Mouse (Mus musculus): ENCODE results near the gene Grwd1.

GRCm38 (mm10) chr7:45867871-45868270, 37.1 kb upstream of the Grwd1 start:
- TF ChIP-seq POLR2A (IDR thresholded peaks at IDR 0.05; ENCODE audit: borderline replicate concordance, extremely low read depth, insufficient read depth, insufficient read length, poor library complexity, severe bottlenecking) (no peak), CTCF (IDR thresholded peaks at IDR 0.05; ENCODE audit: borderline replicate concordance, extremely low read depth, insufficient read depth, insufficient read length) (no peak)

All from brain, embryonic 14.5 days (tissue).